Mouse (Mus musculus) myocyte (in vitro differentiated cells): ENCODE results near the gene Phactr4. TPM values are rescaled to one million over a fixed set of nuclear protein-coding genes. Genes with fewer than 3 reads are reported as not detected.

Source experiments
- H3K27me3 ChIP-seq: one replicate; pipeline ENCODE4 v1.6.1; 2011; ENCODE audit not compliant: control insufficient read depth, insufficient read depth, insufficient read length
- H3K36me3 ChIP-seq: one replicate; pipeline ENCODE4 v1.6.1; 2011; ENCODE audit not compliant: control insufficient read depth, insufficient read depth
- H3K4me2 ChIP-seq: one replicate; pipeline ENCODE4 v1.6.1; 2011; ENCODE audit warnings: low read depth, control low read depth
- H3K4me3 ChIP-seq: one replicate; pipeline ENCODE4 v1.5.1; 2011; ENCODE audit warnings: mild to moderate bottlenecking, control low read depth, moderate library complexity
- H3K79me2 ChIP-seq: one replicate; pipeline ENCODE4 v1.6.1; 2011; ENCODE audit not compliant: control insufficient read depth, insufficient read depth
- H3ac ChIP-seq: one replicate; pipeline ENCODE4 v1.6.1; 2011; ENCODE audit not compliant: control insufficient read depth, insufficient read length
- CEBPB ChIP-seq: IDR thresholded peaks from 2 replicates; pipeline ENCODE4 v1.6.1; 2011; ENCODE audit warnings: mild to moderate bottlenecking, moderate library complexity; ENCODE audit not compliant: poor library complexity, insufficient read depth, severe bottlenecking
- E2F4 ChIP-seq: IDR thresholded peaks from one replicate; pipeline ENCODE4 v1.6.1; 2011; ENCODE audit warnings: mild to moderate bottlenecking, control low read depth, moderate library complexity; ENCODE audit not compliant: insufficient read depth
- MAX ChIP-seq: IDR thresholded peaks from one replicate; pipeline ENCODE4 v1.6.1; 2011; ENCODE audit warnings: low read depth, mild to moderate bottlenecking, control low read depth
- MYOD1 ChIP-seq, 3 experiments: IDR thresholded peaks; one replicate each; pipeline ENCODE4 v1.6.1; 2011; ENCODE audit warnings: control low read depth in 2 of 3, low read depth in 2 of 3, mild to moderate bottlenecking in 2 of 3, moderate library complexity in 1 of 3; ENCODE audit not compliant: insufficient read length in 2 of 3, control insufficient read depth in 1 of 3
- MYOG ChIP-seq, 3 experiments: IDR thresholded peaks; one replicate each; pipeline ENCODE4 v1.6.1; 2011; ENCODE audit warnings: control low read depth in 2 of 3, low read depth in 2 of 3, mild to moderate bottlenecking in 2 of 3; ENCODE audit not compliant: insufficient read length in 2 of 3, control insufficient read depth in 1 of 3, insufficient read depth in 1 of 3
- POLR2A ChIP-seq: IDR thresholded peaks from one replicate; pipeline ENCODE4 v1.6.1; 2011; ENCODE audit warnings: low read depth, mild to moderate bottlenecking, control low read depth, moderate library complexity; ENCODE audit not compliant: insufficient read length
- POLR2AphosphoS2 ChIP-seq: IDR thresholded peaks from one replicate; pipeline ENCODE4 v1.6.1; 2011; ENCODE audit warnings: low read depth, control low read depth; ENCODE audit not compliant: insufficient read length
- REST ChIP-seq: IDR thresholded peaks from one replicate; pipeline ENCODE4 v1.6.1; 2011; ENCODE audit warnings: mild to moderate bottlenecking, control low read depth, moderate library complexity; ENCODE audit not compliant: insufficient read depth, insufficient read length
- SRF ChIP-seq: IDR thresholded peaks from one replicate; pipeline ENCODE4 v1.6.1; 2011; ENCODE audit warnings: low read depth; ENCODE audit not compliant: control insufficient read depth, insufficient read length
- TCF12 ChIP-seq: IDR thresholded peaks from one replicate; pipeline ENCODE4 v1.6.1; 2011; ENCODE audit warnings: mild to moderate bottlenecking, control low read depth; ENCODE audit not compliant: poor library complexity, insufficient read depth, severe bottlenecking
- TCF3 ChIP-seq: IDR thresholded peaks from one replicate; pipeline ENCODE4 v1.6.1; 2011; ENCODE audit warnings: low read depth, control low read depth; ENCODE audit not compliant: insufficient read length
- USF1 ChIP-seq: IDR thresholded peaks from one replicate; pipeline ENCODE4 v1.6.1; 2011; ENCODE audit warnings: low read depth, mild to moderate bottlenecking, control low read depth, moderate library complexity
- polyA plus RNA-seq: library from polyadenylated mRNA; unstranded; fragments of >200 nt; fragmentation: generic; extraction: Trizol; gene quantifications from one replicate; pipeline ENCODE4 v1.2.1, GENCODE M21; 2012; ENCODE audit warnings: missing spikeins

Gene Phactr4
- polyA plus RNA-seq, 1 experiment: 15.8 TPM

- Histone ChIP-seq H3K4me2 (peak overlapping the region; percentile 97), H3K36me3 (peaks cover 10% of the 10 kb centered on the region), H3K79me2 (peaks cover 41% of the 10 kb centered on the region), H3ac (no peak overlapping the region), H3K27me3 (no peaks in the 10 kb centered on the region), H3K4me3 (peak overlapping the region; percentile 96)
- no peak for TF ChIP-seq SRF
- no peak for TF ChIP-seq TCF12
- no peak for TF ChIP-seq TCF3
- TF ChIP-seq POLR2A: no peak
- no peak for TF ChIP-seq MYOD1 (IDR thresholded peaks at IDR 0.05; ENCODE audit: control insufficient read depth in 1 of 3, insufficient read length in 2 of 3, low read depth in 2 of 3)
- no peak for TF ChIP-seq USF1
These were observed 40.5 kb upstream of the Phactr4 start for GRCm38 (mm10) chr4:132462836-132463235.

- TF ChIP-seq MYOG (IDR thresholded peaks at IDR 0.05; ENCODE audit: control insufficient read depth in 1 of 3, insufficient read depth in 1 of 3, insufficient read length in 2 of 3, low read depth in 2 of 3) (no peak), POLR2AphosphoS2 (no peak), CEBPB (no peak), TCF12 (no peak), SRF (no peak), USF1 (no peak), MYOD1 (IDR thresholded peaks at IDR 0.05; ENCODE audit: control insufficient read depth in 1 of 3, insufficient read length in 2 of 3, low read depth in 2 of 3) (no peak), REST (no peak)
- H3K4me3 ChIP-seq: no peak overlapping the region
- H3ac ChIP-seq: no peak overlapping the region
- peaks cover 41% of the 10 kb centered on the region for H3K79me2 ChIP-seq
- H3K36me3 ChIP-seq: peaks cover 10% of the 10 kb centered on the region
- H3K4me2 ChIP-seq: no peak overlapping the region
- H3K27me3 ChIP-seq: no peaks in the 10 kb centered on the region
These were observed 37.9 kb upstream of the Phactr4 start for GRCm38 (mm10) chr4:132460225-132460624.

- TF ChIP-seq TCF12: no peak
- TF ChIP-seq TCF3: no peak
- no peak for TF ChIP-seq MYOG (IDR thresholded peaks at IDR 0.05; ENCODE audit: control insufficient read depth in 1 of 3, insufficient read depth in 1 of 3, insufficient read length in 2 of 3, low read depth in 2 of 3)
- no peak for TF ChIP-seq POLR2A
- no peak for TF ChIP-seq REST
- no peak for TF ChIP-seq POLR2AphosphoS2
- TF ChIP-seq SRF: no peak
- no peak for TF ChIP-seq MAX
- no peak overlapping the region for H3K4me2 ChIP-seq
- no peaks in the 10 kb centered on the region for H3K27me3 ChIP-seq
These were observed 33.3 kb upstream of the Phactr4 start for GRCm38 (mm10) chr4:132455561-132455960.

GRCm38 (mm10) chr4:132455146-132455545 lies 32.9 kb upstream of the Phactr4 start:
- H3K36me3 ChIP-seq: peaks cover 10% of the 10 kb centered on the region
- peaks cover 6% of the 10 kb centered on the region for H3K79me2 ChIP-seq
- no peak for TF ChIP-seq POLR2A
- TF ChIP-seq MYOD1 (IDR thresholded peaks at IDR 0.05; ENCODE audit: control insufficient read depth in 1 of 3, insufficient read length in 2 of 3, low read depth in 2 of 3): no peak
- no peak for TF ChIP-seq MYOG (IDR thresholded peaks at IDR 0.05; ENCODE audit: control insufficient read depth in 1 of 3, insufficient read depth in 1 of 3, insufficient read length in 2 of 3, low read depth in 2 of 3)
- no peak for TF ChIP-seq POLR2AphosphoS2
- no peak for TF ChIP-seq E2F4
- no peak for TF ChIP-seq MAX
- TF ChIP-seq USF1: no peak
- no peak for TF ChIP-seq REST
- no peak for TF ChIP-seq SRF
- no peak for TF ChIP-seq CEBPB
- no peak for TF ChIP-seq TCF12
- TF ChIP-seq TCF3: no peak
- no peaks in the 10 kb centered on the region for H3K27me3 ChIP-seq
- no peak overlapping the region for H3K4me2 ChIP-seq
- no peak overlapping the region for H3K4me3 ChIP-seq
- no peak overlapping the region for H3ac ChIP-seq

More at GRCm38 (mm10) chr4:132455561-132455960, 33.3 kb upstream of the Phactr4 start:
- H3K36me3 ChIP-seq: peaks cover 10% of the 10 kb centered on the region
- peaks cover 9% of the 10 kb centered on the region for H3K79me2 ChIP-seq
- H3K4me3 ChIP-seq: no peak overlapping the region
- H3ac ChIP-seq: no peak overlapping the region

- Histone ChIP-seq H3K27me3 (no peaks in the 10 kb centered on the region), H3K4me3 (no peak overlapping the region), H3K4me2 (no peak overlapping the region), H3ac (no peak overlapping the region), H3K36me3 (peaks cover 9% of the 10 kb centered on the region), H3K79me2 (peaks cover 2% of the 10 kb centered on the region)
- TF ChIP-seq MYOD1 (IDR thresholded peaks at IDR 0.05; ENCODE audit: control insufficient read depth in 1 of 3, insufficient read length in 2 of 3, low read depth in 2 of 3): no peak
- no peak for TF ChIP-seq REST
- TF ChIP-seq POLR2A: no peak
- TF ChIP-seq MYOG (IDR thresholded peaks at IDR 0.05; ENCODE audit: control insufficient read depth in 1 of 3, insufficient read depth in 1 of 3, insufficient read length in 2 of 3, low read depth in 2 of 3): no peak
- no peak for TF ChIP-seq TCF12
- no peak for TF ChIP-seq E2F4
- TF ChIP-seq MAX: no peak
- no peak for TF ChIP-seq POLR2AphosphoS2
- no peak for TF ChIP-seq SRF
These were observed 31.9 kb upstream of the Phactr4 start for GRCm38 (mm10) chr4:132454216-132454615.
